Mouse (Mus musculus) ES-E14 (cell line): ENCODE data around the gene 6430571L13Rik.

Experiments
- CHD2 ChIP-seq: IDR thresholded peaks from 2 replicates; pipeline ENCODE4 v1.6.1; 2014; ENCODE audit warnings: mild to moderate bottlenecking, low read depth, low read length, inconsistent platforms
- HCFC1 ChIP-seq: IDR thresholded peaks from 2 replicates; pipeline ENCODE4 v1.6.1; 2012; ENCODE audit warnings: low read length, inconsistent platforms, borderline replicate concordance; ENCODE audit not compliant: insufficient read depth
- MAFK ChIP-seq: IDR thresholded peaks from 2 replicates; pipeline ENCODE4 v1.6.1; 2014; ENCODE audit warnings: mild to moderate bottlenecking, low read depth, low read length, inconsistent platforms; ENCODE audit not compliant: insufficient read depth
- ZC3H11A ChIP-seq: IDR thresholded peaks from 2 replicates; pipeline ENCODE4 v1.6.1; 2012; ENCODE audit warnings: low read depth, mild to moderate bottlenecking, inconsistent platforms, low read length, borderline replicate concordance
- ZNF384 ChIP-seq: IDR thresholded peaks from 2 replicates; pipeline ENCODE4 v1.6.1; 2012; ENCODE audit warnings: low read depth, low read length, inconsistent platforms

- TF ChIP-seq ZNF384, result no peak
- no peak for TF ChIP-seq CHD2
- TF ChIP-seq HCFC1, result no peak
- no peak for TF ChIP-seq MAFK
- TF ChIP-seq ZC3H11A, result no peak
Measured at GRCm38 (mm10) chr9:107296041-107296440, 44.4 kb upstream of the 6430571L13Rik start.
